Comparison of ENCODE assay signal across 20 mouse cellular contexts in the genomic region with DNA sequence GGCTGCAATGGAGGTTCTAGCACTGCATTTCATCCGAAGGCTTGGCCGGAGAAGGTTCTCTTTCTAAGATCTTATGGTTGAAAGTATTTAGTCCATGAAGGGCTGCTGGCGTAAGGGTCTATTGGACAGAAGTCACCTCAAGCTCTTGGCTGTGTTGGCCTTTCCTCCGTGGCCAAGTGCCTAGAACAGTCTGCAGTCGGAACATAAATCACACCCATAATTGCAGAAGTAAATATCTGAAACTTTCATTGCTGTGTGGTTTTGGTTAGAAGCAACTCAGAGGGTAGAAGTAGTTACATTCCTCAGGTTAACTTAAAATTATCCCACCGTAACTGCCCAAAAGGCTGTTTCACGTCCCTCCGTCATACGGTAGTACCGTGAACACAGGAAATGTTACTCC. TPM values are rescaled to one million over a fixed set of nuclear protein-coding genes. Genes with fewer than 3 reads are reported as not detected.
"Had no signal": no experiment of that assay in that cellular context is flagged by ENCODE, and none has a peak within 500 bp of the region (broad histone marks: within the 10 kb centered on the region; RNA-seq: fewer than 3 reads in every experiment).

No protein-coding gene starts in this region.

- H3K4me2 ChIP-seq: lung, embryonic 14.5 days; midbrain, embryonic 12.5 days; neural tube, embryonic 13.5 days; neural tube, embryonic 15.5 days; stomach, embryonic 15.5 days had no signal

- H3K4me3 ChIP-seq: midbrain, embryonic 10.5 days; midbrain, embryonic 12.5 days; myocyte; neural tube, embryonic 13.5 days; neural tube, embryonic 15.5 days; stomach, embryonic 15.5 days had no signal

- H3K27ac ChIP-seq: midbrain, embryonic 10.5 days; midbrain, embryonic 12.5 days; neural tube, embryonic 13.5 days; neural tube, embryonic 15.5 days; stomach, embryonic 15.5 days; stomach, postnatal 0 days had no signal

- H3K36me3 ChIP-seq: midbrain, embryonic 10.5 days; midbrain, embryonic 12.5 days; neural tube, embryonic 13.5 days; neural tube, embryonic 15.5 days; stomach, embryonic 15.5 days had no signal

- H3K4me1 ChIP-seq: midbrain, embryonic 12.5 days; neural tube, embryonic 13.5 days; neural tube, embryonic 15.5 days; stomach, embryonic 15.5 days had no signal

- H3K9me3 ChIP-seq: midbrain, embryonic 10.5 days; midbrain, embryonic 12.5 days; neural tube, embryonic 13.5 days; neural tube, embryonic 15.5 days; stomach, embryonic 15.5 days had no signal

- DNase-seq: lung, adult 18-20 months; lung, embryonic 14.5 days; lung, postnatal 10 days; lung, postnatal 4 days; midbrain, embryonic 14.5 days; retina, postnatal 1 day; right cerebral cortex, adult 18-20 months; right cerebral cortex, postnatal 25 days; right cerebral cortex, postnatal 4 days; thymus, postnatal 14 days; thymus, postnatal 4 days had no signal

- ATAC-seq: midbrain, embryonic 16.5 days had no signal

- H3K9ac ChIP-seq: lung, embryonic 14.5 days; midbrain, embryonic 12.5 days; neural tube, embryonic 13.5 days; neural tube, embryonic 15.5 days; stomach, embryonic 15.5 days had no signal

- H3K27me3 ChIP-seq: midbrain, embryonic 12.5 days; neural tube, embryonic 13.5 days; neural tube, embryonic 15.5 days; stomach, embryonic 15.5 days had no signal

RNA-seq across cellular contexts. Expression of gene Abi3bp, which starts 5.8 kb away (rescaled TPM):
- total RNA-seq: megakaryocyte-erythroid progenitor cell, adult 5-6 weeks had no signal
